Mouse (Mus musculus): ENCODE data around the gene Henmt1. TPM values are rescaled to one million over a fixed set of nuclear protein-coding genes. Genes with fewer than 3 reads are reported as not detected.

The Henmt1 gene
- 2.3 and 3.1 TPM in 2 replicates for polyA plus RNA-seq (2014; fragmentation: Nextera tagmentation; extraction: Ambion mirVana)

GRCm38 (mm10) chr3:108939573-108939972 is at the start of gene Henmt1:
Gene Henmt1 (plus strand): TSS chr3:108939873.
- Histone ChIP-seq H3K9ac (replicated peaks; ENCODE audit: low read depth, low read length) (0 out of 2 replicates have a peak within 1 kb of the TSS, but pooled peaks have one; percentile 28), H3K4me1 (ENCODE audit: control insufficient read depth, insufficient read depth, low read length) (no peaks in the 10 kb centered on the region), H3K27ac (ENCODE audit: low read depth, low read length) (no peak within 1 kb of the TSS), H3K36me3 (ENCODE audit: control insufficient read depth, insufficient read depth, low read length) (no peaks in the 10 kb centered on the region), H3K4me3 (ENCODE audit: low read depth, low read length) (peak within 1 kb of the TSS; percentile 29), H3K9me3 (ENCODE audit: control insufficient read depth, low read length) (no peaks in the 10 kb centered on the region), H3K4me2 (ENCODE audit: low read depth, low read length) (peak within 1 kb of the TSS; percentile 47), H3K27me3 (ENCODE audit: control insufficient read depth, insufficient read depth, low read length) (no peaks in the 10 kb centered on the region)
- 85% methylated on average over 5 of the region's 5 CpGs for WGBS
- no peak for ATAC-seq (ENCODE audit: low read depth)

DNA sequence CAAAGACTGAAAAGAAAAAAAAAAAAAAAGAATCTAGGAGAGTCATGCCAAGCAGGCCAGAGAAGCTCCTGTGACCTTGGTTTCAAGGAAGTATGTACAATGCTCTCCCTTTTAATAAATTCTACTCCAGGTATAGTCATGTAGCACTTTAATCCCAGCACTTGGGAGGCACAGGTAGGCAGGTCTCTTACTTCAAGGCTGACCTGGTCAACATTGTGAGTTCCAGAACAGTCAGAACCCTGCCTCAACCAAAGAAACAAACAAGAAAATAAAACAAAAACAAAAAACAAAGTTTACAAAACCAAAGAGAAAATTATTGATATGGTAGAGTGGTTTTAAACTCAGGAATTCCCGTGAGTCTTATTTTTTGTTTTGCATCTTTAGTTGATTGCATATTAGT is 49.8 kb upstream of the Henmt1 start, which contains the start of gene Fndc7:
Gene Fndc7 (minus strand): TSS at position 101 of the 400 bp plus-strand sequence.
- Histone ChIP-seq H3K4me3 (ENCODE audit: low read depth, low read length) (no peak within 1 kb of the TSS), H3K9me3 (ENCODE audit: control insufficient read depth, low read length) (no peaks in the 10 kb centered on the region), H3K27me3 (ENCODE audit: control insufficient read depth, insufficient read depth, low read length) (no peaks in the 10 kb centered on the region), H3K4me2 (ENCODE audit: low read depth, low read length) (no peak within 1 kb of the TSS), H3K36me3 (ENCODE audit: control insufficient read depth, insufficient read depth, low read length) (no peaks in the 10 kb centered on the region), H3K27ac (ENCODE audit: low read depth, low read length) (no peak within 1 kb of the TSS), H3K4me1 (ENCODE audit: control insufficient read depth, insufficient read depth, low read length) (no peaks in the 10 kb centered on the region), H3K9ac (replicated peaks; ENCODE audit: low read depth, low read length) (no peak within 1 kb of the TSS)
- 96% methylated on average over 1 of the region's 1 CpGs for WGBS
- no peak for ATAC-seq (ENCODE audit: low read depth)

- Histone ChIP-seq H3K9me3 (ENCODE audit: control insufficient read depth, low read length) (no peaks in the 10 kb centered on the region), H3K4me1 (ENCODE audit: control insufficient read depth, insufficient read depth, low read length) (no peaks in the 10 kb centered on the region), H3K36me3 (ENCODE audit: control insufficient read depth, insufficient read depth, low read length) (no peaks in the 10 kb centered on the region), H3K27me3 (ENCODE audit: control insufficient read depth, insufficient read depth, low read length) (no peaks in the 10 kb centered on the region), H3K4me3 (ENCODE audit: low read depth, low read length) (no peak overlapping the region), H3K4me2 (ENCODE audit: low read depth, low read length) (no peak overlapping the region), H3K27ac (ENCODE audit: low read depth, low read length) (no peak overlapping the region), H3K9ac (replicated peaks; ENCODE audit: low read depth, low read length) (no peak overlapping the region)
- WGBS: 88% methylated on average over 1 of the region's 1 CpGs
- no peak for ATAC-seq (ENCODE audit: low read depth)
Measured at GRCm38 (mm10) chr3:108892080-108892479, 47.6 kb upstream of the Henmt1 start.

DNA sequence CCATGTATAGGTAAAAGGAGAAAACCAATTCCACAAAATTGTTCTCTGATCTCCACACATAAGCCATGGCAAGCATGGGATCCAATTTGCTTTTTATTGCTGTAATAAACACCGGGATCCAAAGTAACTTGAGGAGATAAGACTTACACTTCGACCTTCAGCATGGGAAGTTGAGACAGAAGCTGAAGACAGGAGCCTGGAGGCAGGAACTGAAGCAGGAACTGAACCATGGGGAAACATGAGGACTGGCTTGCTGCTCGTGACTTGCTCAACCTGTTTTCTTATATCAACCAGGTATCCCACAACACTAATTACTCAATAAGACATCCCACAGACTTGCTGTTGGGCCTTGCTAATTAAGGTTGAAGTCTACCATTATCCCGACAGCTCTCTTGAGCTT is 46.8 kb upstream of the Henmt1 start:
- Histone ChIP-seq H3K27me3 (ENCODE audit: control insufficient read depth, insufficient read depth, low read length) (no peaks in the 10 kb centered on the region), H3K9ac (replicated peaks; ENCODE audit: low read depth, low read length) (no peak overlapping the region), H3K36me3 (ENCODE audit: control insufficient read depth, insufficient read depth, low read length) (no peaks in the 10 kb centered on the region), H3K27ac (ENCODE audit: low read depth, low read length) (no peak overlapping the region), H3K4me1 (ENCODE audit: control insufficient read depth, insufficient read depth, low read length) (no peaks in the 10 kb centered on the region), H3K9me3 (ENCODE audit: control insufficient read depth, low read length) (no peaks in the 10 kb centered on the region), H3K4me3 (ENCODE audit: low read depth, low read length) (no peak overlapping the region), H3K4me2 (ENCODE audit: low read depth, low read length) (no peak overlapping the region)
- no peak for ATAC-seq (ENCODE audit: low read depth)
- WGBS: 68% methylated on average over 4 of the region's 4 CpGs

- no peak overlapping the region for H3K27ac ChIP-seq (ENCODE audit: low read depth, low read length)
- H3K9me3 ChIP-seq (ENCODE audit: control insufficient read depth, low read length): no peaks in the 10 kb centered on the region
- H3K9ac ChIP-seq (replicated peaks; ENCODE audit: low read depth, low read length): no peak overlapping the region
- no peak overlapping the region for H3K4me3 ChIP-seq (ENCODE audit: low read depth, low read length)
- no peaks in the 10 kb centered on the region for H3K4me1 ChIP-seq (ENCODE audit: control insufficient read depth, insufficient read depth, low read length)
- 93% methylated on average over 4 of the region's 4 CpGs for WGBS
- ATAC-seq (ENCODE audit: low read depth): no peak
- no peaks in the 10 kb centered on the region for H3K27me3 ChIP-seq (ENCODE audit: control insufficient read depth, insufficient read depth, low read length)
- H3K36me3 ChIP-seq (ENCODE audit: control insufficient read depth, insufficient read depth, low read length): peaks cover 17% of the 10 kb centered on the region; the same call in 1 of the 2 replicates
- no peak overlapping the region for H3K4me2 ChIP-seq (ENCODE audit: low read depth, low read length)
Measured at GRCm38 (mm10) chr3:108898640-108899039, 41.0 kb upstream of the Henmt1 start.

DNA sequence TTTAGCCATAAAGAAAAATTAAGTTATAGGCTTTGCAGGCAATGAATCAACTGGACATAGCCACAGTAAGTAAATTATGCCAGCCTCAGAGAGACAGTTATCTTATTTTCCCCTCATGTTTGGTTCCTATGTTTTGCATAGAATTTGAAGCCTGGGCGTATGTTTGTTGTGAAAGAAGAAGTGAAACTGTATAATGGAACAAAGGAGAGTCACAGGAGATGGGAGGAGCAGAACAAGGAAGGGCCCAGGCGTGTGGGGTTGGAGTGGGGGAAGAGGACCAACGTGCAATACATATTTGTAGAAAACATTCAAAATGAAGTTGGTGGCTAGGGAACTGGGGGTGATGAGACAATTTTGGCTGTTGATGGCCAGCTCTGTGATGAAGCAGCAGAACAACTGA is 39.5 kb upstream of the Henmt1 start:
- H3K9ac ChIP-seq (replicated peaks; ENCODE audit: low read depth, low read length): no peak overlapping the region
- H3K4me1 ChIP-seq (ENCODE audit: control insufficient read depth, insufficient read depth, low read length): no peaks in the 10 kb centered on the region
- H3K27me3 ChIP-seq (ENCODE audit: control insufficient read depth, insufficient read depth, low read length): no peaks in the 10 kb centered on the region
- H3K4me3 ChIP-seq (ENCODE audit: low read depth, low read length): no peak overlapping the region
- peaks cover 31% of the 10 kb centered on the region for H3K36me3 ChIP-seq (ENCODE audit: control insufficient read depth, insufficient read depth, low read length)
- no peak for ATAC-seq (ENCODE audit: low read depth)
- H3K4me2 ChIP-seq (ENCODE audit: low read depth, low read length): no peak overlapping the region
- WGBS: 89% methylated on average over 3 of the region's 3 CpGs
- H3K9me3 ChIP-seq (ENCODE audit: control insufficient read depth, low read length): no peaks in the 10 kb centered on the region
- H3K27ac ChIP-seq (ENCODE audit: low read depth, low read length): no peak overlapping the region

DNA sequence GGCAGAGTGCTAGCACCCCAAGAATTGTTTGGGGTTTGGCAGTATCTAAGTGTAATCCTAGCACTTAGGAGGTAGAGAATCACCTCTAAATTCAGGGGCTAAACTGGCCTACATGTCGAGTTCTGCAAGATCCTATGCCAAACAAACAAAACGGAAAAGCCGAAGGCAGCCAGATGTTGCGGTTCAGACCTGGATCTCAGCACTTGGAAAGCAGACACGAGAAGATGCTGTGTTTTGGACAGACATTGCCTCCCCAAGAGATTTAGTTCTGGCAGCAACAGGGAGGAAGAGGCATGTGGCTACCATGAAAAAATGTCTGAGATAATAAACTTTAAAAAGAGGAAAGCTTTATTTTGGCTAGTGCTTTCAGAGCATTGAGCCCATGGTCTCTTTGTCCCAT is 39.0 kb upstream of the Henmt1 start:
- Histone ChIP-seq H3K36me3 (ENCODE audit: control insufficient read depth, insufficient read depth, low read length) (peaks cover 34% of the 10 kb centered on the region), H3K27ac (ENCODE audit: low read depth, low read length) (no peak overlapping the region), H3K9ac (replicated peaks; ENCODE audit: low read depth, low read length) (no peak overlapping the region), H3K4me2 (ENCODE audit: low read depth, low read length) (no peak overlapping the region), H3K27me3 (ENCODE audit: control insufficient read depth, insufficient read depth, low read length) (no peaks in the 10 kb centered on the region), H3K4me3 (ENCODE audit: low read depth, low read length) (no peak overlapping the region), H3K4me1 (ENCODE audit: control insufficient read depth, insufficient read depth, low read length) (no peaks in the 10 kb centered on the region), H3K9me3 (ENCODE audit: control insufficient read depth, low read length) (no peaks in the 10 kb centered on the region)
- ATAC-seq (ENCODE audit: low read depth): no peak
- 81% methylated on average over 5 of the region's 5 CpGs for WGBS

DNA sequence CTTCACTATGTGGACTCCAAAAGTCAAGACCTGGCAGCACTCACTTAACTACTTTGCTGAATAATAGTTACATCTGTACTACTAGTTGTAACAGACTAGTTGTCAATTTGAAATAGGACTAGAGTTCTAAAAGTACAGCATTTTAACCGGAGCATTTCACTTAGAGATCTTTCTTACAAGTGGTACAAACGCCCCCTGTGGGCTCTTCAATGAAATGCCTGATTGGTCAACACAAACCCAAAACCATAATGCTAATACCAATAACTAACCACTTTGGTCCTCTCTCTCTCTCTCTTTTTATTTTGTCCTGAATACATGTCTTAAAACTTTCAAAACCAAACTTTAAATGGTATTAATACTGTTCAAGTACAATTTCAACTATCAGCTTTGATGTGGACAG is 37.6 kb upstream of the Henmt1 start:
- Histone ChIP-seq H3K4me2 (ENCODE audit: low read depth, low read length) (no peak overlapping the region), H3K9me3 (ENCODE audit: control insufficient read depth, low read length) (no peaks in the 10 kb centered on the region), H3K36me3 (ENCODE audit: control insufficient read depth, insufficient read depth, low read length) (peaks cover 47% of the 10 kb centered on the region), H3K4me3 (ENCODE audit: low read depth, low read length) (no peak overlapping the region), H3K9ac (replicated peaks; ENCODE audit: low read depth, low read length) (no peak overlapping the region), H3K27ac (ENCODE audit: low read depth, low read length) (no peak overlapping the region), H3K4me1 (ENCODE audit: control insufficient read depth, insufficient read depth, low read length) (no peaks in the 10 kb centered on the region), H3K27me3 (ENCODE audit: control insufficient read depth, insufficient read depth, low read length) (no peaks in the 10 kb centered on the region)
- no peak for ATAC-seq (ENCODE audit: low read depth)
- WGBS: 57% methylated on average over 2 of the region's 2 CpGs

- 95% methylated on average over 6 of the region's 6 CpGs for WGBS
- peaks cover 50% of the 10 kb centered on the region for H3K36me3 ChIP-seq (ENCODE audit: control insufficient read depth, insufficient read depth, low read length)
- H3K4me3 ChIP-seq (ENCODE audit: low read depth, low read length): no peak overlapping the region
- H3K4me2 ChIP-seq (ENCODE audit: low read depth, low read length): no peak overlapping the region
- H3K9me3 ChIP-seq (ENCODE audit: control insufficient read depth, low read length): no peaks in the 10 kb centered on the region
- no peak overlapping the region for H3K9ac ChIP-seq (replicated peaks; ENCODE audit: low read depth, low read length)
- H3K27me3 ChIP-seq (ENCODE audit: control insufficient read depth, insufficient read depth, low read length): no peaks in the 10 kb centered on the region
- H3K4me1 ChIP-seq (ENCODE audit: control insufficient read depth, insufficient read depth, low read length): no peaks in the 10 kb centered on the region
- H3K27ac ChIP-seq (ENCODE audit: low read depth, low read length): no peak overlapping the region
- no peak for ATAC-seq (ENCODE audit: low read depth)
Measured at GRCm38 (mm10) chr3:108902934-108903333, 36.7 kb upstream of the Henmt1 start.
